Mouse (Mus musculus) G1E (cell line): ENCODE data around the gene Tnfrsf21.

Source experiments
- CTCF ChIP-seq: IDR thresholded peaks from 2 replicates; pipeline ENCODE4 v1.5.1; 2012; ENCODE audit warnings: low read depth, low read length, inconsistent platforms, mixed read lengths
- GATA1 ChIP-seq: IDR thresholded peaks from 2 replicates; pipeline ENCODE4 v1.6.1; 2012; ENCODE audit warnings: borderline replicate concordance, low read length, inconsistent platforms, mixed read lengths
- GATA2 ChIP-seq: IDR thresholded peaks from 2 replicates; pipeline ENCODE4 v1.6.1; 2012; ENCODE audit warnings: low read depth, low read length, inconsistent platforms, borderline replicate concordance
- POLR2AphosphoS5 ChIP-seq: IDR thresholded peaks from 2 replicates; pipeline ENCODE4 v1.6.1; 2012; ENCODE audit warnings: low read depth, low read length, inconsistent platforms; ENCODE audit not compliant: insufficient replicate concordance
- TAL1 ChIP-seq: conservative IDR thresholded peaks from 2 replicates; pipeline ENCODE4 v1.6.1; 2012; ENCODE audit warnings: low read depth, low read length, inconsistent platforms, mixed read lengths

GRCm38 (mm10) chr17:43136720-43137119, 120.4 kb downstream of the Tnfrsf21 start:
- no peak for TF ChIP-seq CTCF
- TF ChIP-seq GATA1: no peak
- no peak for TF ChIP-seq TAL1
- no peak for TF ChIP-seq POLR2AphosphoS5
- TF ChIP-seq GATA2: no peak
